Mouse (Mus musculus) testis, adult 2 months (tissue): Measurements from ENCODE around the gene Rbfox1. TPM values are rescaled to one million over a fixed set of nuclear protein-coding genes. Genes with fewer than 3 reads are reported as not detected.

Experiments used
- H3K27ac ChIP-seq: fragments of 200-500 bp; 2 replicates; pipeline ENCODE4 v1.5.1; 2012; ENCODE audit warnings: low read depth, low read length; ENCODE audit not compliant: control insufficient read depth, insufficient read depth
- H3K27me3 ChIP-seq: fragments of 200-500 bp; 2 replicates; pipeline ENCODE4 v1.6.1; 2012; ENCODE audit warnings: mild to moderate bottlenecking, low read length, moderate library complexity; ENCODE audit not compliant: control insufficient read depth, insufficient read depth
- H3K36me3 ChIP-seq: fragments of 200-500 bp; 2 replicates; pipeline ENCODE4 v1.6.1; 2012; ENCODE audit warnings: mild to moderate bottlenecking, low read length; ENCODE audit not compliant: control insufficient read depth, insufficient read depth
- H3K4me1 ChIP-seq: fragments of 200-500 bp; 2 replicates; pipeline ENCODE4 v1.6.1; 2012; ENCODE audit warnings: low read length; ENCODE audit not compliant: control insufficient read depth, insufficient read depth
- H3K4me3 ChIP-seq: fragments of 200-500 bp; 2 replicates; pipeline ENCODE4 v1.5.1; 2012; ENCODE audit warnings: low read depth, mild to moderate bottlenecking, low read length, moderate library complexity, mixed read lengths; ENCODE audit not compliant: control insufficient read depth
- CTCF ChIP-seq: fragments of 200-500 bp; IDR thresholded peaks from 2 replicates; pipeline ENCODE4 v1.5.1; 2012; ENCODE audit warnings: low read depth, mild to moderate bottlenecking, inconsistent platforms, low read length, moderate library complexity; ENCODE audit not compliant: control insufficient read depth, insufficient read depth, insufficient replicate concordance
- POLR2A ChIP-seq: fragments of 200-500 bp; IDR thresholded peaks from 2 replicates; pipeline ENCODE4 v1.6.1; 2012; ENCODE audit warnings: low read depth, mild to moderate bottlenecking, inconsistent platforms, low read length, moderate library complexity; ENCODE audit not compliant: control insufficient read depth
- polyA plus RNA-seq: library from polyadenylated mRNA; depleted of rRNA; stranded (reverse); fragments of >200 nt; gene quantifications from 2 replicates; pipeline ENCODE4 v1.2.3, GENCODE M21; 2012

Rbfox1 gene
- polyA plus RNA-seq, 1 experiment: 0.23 TPM

GRCm38 (mm10) chr16:6997834-6998233 is 1112.7 kb downstream of the Rbfox1 start:
- TF ChIP-seq CTCF (no peak), POLR2A (no peak)
- Histone ChIP-seq H3K27me3 (no peaks in the 10 kb centered on the region), H3K36me3 (no peaks in the 10 kb centered on the region), H3K4me3 (no peak overlapping the region), H3K27ac (no peak overlapping the region), H3K4me1 (no peaks in the 10 kb centered on the region)

GRCm38 (mm10) chr16:7004565-7004964 is 1119.4 kb downstream of the Rbfox1 start:
- H3K4me1 ChIP-seq: no peaks in the 10 kb centered on the region
- TF ChIP-seq CTCF: no peak
- TF ChIP-seq POLR2A: no peak
- no peak overlapping the region for H3K27ac ChIP-seq
- no peak overlapping the region for H3K4me3 ChIP-seq
- H3K36me3 ChIP-seq: no peaks in the 10 kb centered on the region
- no peaks in the 10 kb centered on the region for H3K27me3 ChIP-seq

- H3K27ac ChIP-seq: no peak overlapping the region
- TF ChIP-seq CTCF (no peak), POLR2A (no peak)
- H3K36me3 ChIP-seq: no peaks in the 10 kb centered on the region
- H3K4me3 ChIP-seq: no peak overlapping the region
- H3K27me3 ChIP-seq: no peaks in the 10 kb centered on the region
- no peaks in the 10 kb centered on the region for H3K4me1 ChIP-seq
These were observed 1120.3 kb downstream of the Rbfox1 start for GRCm38 (mm10) chr16:7005478-7005877.

GRCm38 (mm10) chr16:7017310-7017709 is 1132.2 kb downstream of the Rbfox1 start:
- H3K36me3 ChIP-seq: no peaks in the 10 kb centered on the region
- H3K4me3 ChIP-seq: no peak overlapping the region
- TF ChIP-seq CTCF (no peak), POLR2A (no peak)
- no peaks in the 10 kb centered on the region for H3K27me3 ChIP-seq
- no peaks in the 10 kb centered on the region for H3K4me1 ChIP-seq
- no peak overlapping the region for H3K27ac ChIP-seq

- no peak overlapping the region for H3K27ac ChIP-seq
- TF ChIP-seq POLR2A: no peak
- TF ChIP-seq CTCF: no peak
- H3K27me3 ChIP-seq: no peaks in the 10 kb centered on the region
- no peaks in the 10 kb centered on the region for H3K36me3 ChIP-seq
- no peak overlapping the region for H3K4me3 ChIP-seq
- peaks cover 7% of the 10 kb centered on the region for H3K4me1 ChIP-seq
These were observed 1149.1 kb downstream of the Rbfox1 start for GRCm38 (mm10) chr16:7034231-7034630.

- Histone ChIP-seq H3K36me3 (no peaks in the 10 kb centered on the region), H3K27me3 (no peaks in the 10 kb centered on the region), H3K27ac (no peak overlapping the region), H3K4me3 (no peak overlapping the region), H3K4me1 (peaks cover 7% of the 10 kb centered on the region)
- TF ChIP-seq POLR2A: no peak
- no peak for TF ChIP-seq CTCF
These were observed 1151.4 kb downstream of the Rbfox1 start for GRCm38 (mm10) chr16:7036566-7036965.

GRCm38 (mm10) chr16:7036988-7037387 is 1151.8 kb downstream of the Rbfox1 start:
- H3K27me3 ChIP-seq: no peaks in the 10 kb centered on the region
- H3K27ac ChIP-seq: no peak overlapping the region
- TF ChIP-seq POLR2A (no peak), CTCF (no peak)

GRCm38 (mm10) chr16:7038639-7039260 is 1153.6 kb downstream of the Rbfox1 start:
- Histone ChIP-seq H3K27me3 (no peaks in the 10 kb centered on the region), H3K4me3 (no peak overlapping the region; the same call in 1 of the 2 replicates), H3K4me1 (peaks cover 7% of the 10 kb centered on the region), H3K27ac (no peak overlapping the region), H3K36me3 (no peaks in the 10 kb centered on the region)
- TF ChIP-seq CTCF: no peak
- no peak for TF ChIP-seq POLR2A

More at GRCm38 (mm10) chr16:7036988-7037387, 1151.8 kb downstream of the Rbfox1 start:
- no peaks in the 10 kb centered on the region for H3K36me3 ChIP-seq
- H3K4me3 ChIP-seq: no peak overlapping the region
- H3K4me1 ChIP-seq: peaks cover 7% of the 10 kb centered on the region
